ENCODE assay signal across 11 mouse cellular contexts in genomic region chr9:45877928-45878327, GRCm38 (mm10). TPM values are rescaled to one million over a fixed set of nuclear protein-coding genes. Genes with fewer than 3 reads are reported as not detected.
DNase-seq lines count a peak whose midpoint lies in the region; ATAC-seq and TF ChIP-seq lines count a peak whose summit lies in the region.
"Had no signal": no experiment of that assay in that cellular context is flagged by ENCODE, and none has a peak within 500 bp of the region (broad histone marks: within the 10 kb centered on the region; RNA-seq: fewer than 3 reads in every experiment).

No protein-coding gene starts in this region.

- WGBS in embryonic facial prominence, embryonic 11.5 days = 86% methylated on average over 2 of the region's 2 CpGs
- WGBS in embryonic facial prominence, embryonic 10.5 days = 86% methylated on average over 2 of the region's 2 CpGs
- 75% methylated on average over 2 of the region's 2 CpGs for WGBS in midbrain, postnatal 0 days
- WGBS in midbrain, embryonic 10.5 days = 84% methylated on average over 2 of the region's 2 CpGs
- 78% methylated on average over 2 of the region's 2 CpGs for WGBS in neural tube, embryonic 15.5 days

- H3K4me2 ChIP-seq in embryonic facial prominence, embryonic 11.5 days (ENCODE audit: low read depth, low read length) = no peak overlapping the region
- no peak overlapping the region for H3K4me2 ChIP-seq in midbrain, postnatal 0 days (ENCODE audit: low read depth, low read length, poor library complexity, severe bottlenecking)
- no peak overlapping the region for H3K4me2 ChIP-seq in neural tube, embryonic 15.5 days

- H3K4me1 ChIP-seq in embryonic facial prominence, embryonic 11.5 days (ENCODE audit: control insufficient read depth, insufficient read depth, low read length) = no peaks in the 10 kb centered on the region
- no peaks in the 10 kb centered on the region for H3K4me1 ChIP-seq in embryonic facial prominence, embryonic 10.5 days
- no peaks in the 10 kb centered on the region for H3K4me1 ChIP-seq in midbrain, postnatal 0 days (ENCODE audit: insufficient read depth, low read length)
- no peaks in the 10 kb centered on the region for H3K4me1 ChIP-seq in midbrain, embryonic 10.5 days
- H3K4me1 ChIP-seq in neural tube, embryonic 15.5 days = no peaks in the 10 kb centered on the region
- H3K4me1 ChIP-seq: megakaryocyte, embryonic 14.5 days had no signal

- peak; percentile 41 for DNase-seq in embryonic facial prominence, embryonic 11.5 days (ENCODE audit: low spot score)
- no peak for DNase-seq in embryonic facial prominence, embryonic 10.5 days (ENCODE audit: low spot score)
- peak; percentile 65 for DNase-seq in midbrain, postnatal 0 days (ENCODE audit: low spot score)
- no peak for DNase-seq in midbrain, embryonic 10.5 days (ENCODE audit: low spot score)
- peak; percentile 29 for DNase-seq in gastrocnemius, postnatal 10 days
- DNase-seq in naive thymus-derived CD4-positive, alpha-beta T cell, adult 2 months (ENCODE audit: low read depth) = peak; percentile 16
- no peak for DNase-seq in right cerebral cortex, postnatal 36 days (ENCODE audit: low spot score in 2 of 2)

- H3K9ac ChIP-seq in embryonic facial prominence, embryonic 11.5 days (replicated peaks; ENCODE audit: low read length) = no peak overlapping the region
- no peak overlapping the region for H3K9ac ChIP-seq in midbrain, postnatal 0 days (replicated peaks; ENCODE audit: low read length, poor library complexity, severe bottlenecking)
- H3K9ac ChIP-seq in neural tube, embryonic 15.5 days (replicated peaks) = no peak overlapping the region

- ATAC-seq in embryonic facial prominence, embryonic 11.5 days (replicated peaks; ENCODE audit: insufficient number of reproducible peaks, low FRiP score, low TSS enrichment, low read depth) = no peak
- no peak for ATAC-seq in midbrain, postnatal 0 days (ENCODE audit: low FRiP score)
- no peak for ATAC-seq in neural tube, embryonic 15.5 days (ENCODE audit: low FRiP score)
- ATAC-seq: CD4-positive, CD25-positive, alpha-beta regulatory T cell, adult 4 months had no signal

- H3K27ac ChIP-seq in embryonic facial prominence, embryonic 11.5 days (replicated peaks; ENCODE audit: low read depth, low read length) = no peak overlapping the region
- H3K27ac ChIP-seq in embryonic facial prominence, embryonic 10.5 days (replicated peaks) = no peak overlapping the region
- no peak overlapping the region for H3K27ac ChIP-seq in midbrain, postnatal 0 days (ENCODE audit: low read depth, low read length)
- no peak overlapping the region for H3K27ac ChIP-seq in midbrain, embryonic 10.5 days (replicated peaks)
- H3K27ac ChIP-seq in neural tube, embryonic 15.5 days (replicated peaks) = no peak overlapping the region

- no peak overlapping the region for H3K4me3 ChIP-seq in embryonic facial prominence, embryonic 11.5 days (ENCODE audit: low read depth, low read length)
- no peak overlapping the region for H3K4me3 ChIP-seq in embryonic facial prominence, embryonic 10.5 days
- no peak overlapping the region for H3K4me3 ChIP-seq in midbrain, postnatal 0 days (ENCODE audit: low read depth, low read length)
- no peak overlapping the region for H3K4me3 ChIP-seq in midbrain, embryonic 10.5 days
- H3K4me3 ChIP-seq in neural tube, embryonic 15.5 days (replicated peaks) = no peak overlapping the region
- H3K4me3 ChIP-seq: megakaryocyte, embryonic 14.5 days had no signal

- TF ChIP-seq CTCF in midbrain, postnatal 0 days (IDR thresholded peaks at IDR 0.05) = peak; percentile 34

- H3K36me3 ChIP-seq in embryonic facial prominence, embryonic 11.5 days (replicated peaks; ENCODE audit: control insufficient read depth, insufficient read depth, low read depth, low read length) = peaks cover 2% of the 10 kb centered on the region
- H3K36me3 ChIP-seq in embryonic facial prominence, embryonic 10.5 days (replicated peaks) = peaks cover 86% of the 10 kb centered on the region
- H3K36me3 ChIP-seq in midbrain, postnatal 0 days (ENCODE audit: insufficient read depth, low read length) = peaks cover 2% of the 10 kb centered on the region
- H3K36me3 ChIP-seq in midbrain, embryonic 10.5 days = peaks cover 94% of the 10 kb centered on the region
- peaks cover 69% of the 10 kb centered on the region for H3K36me3 ChIP-seq in neural tube, embryonic 15.5 days

- no peaks in the 10 kb centered on the region for H3K27me3 ChIP-seq in embryonic facial prominence, embryonic 11.5 days (ENCODE audit: control insufficient read depth, insufficient read depth, low read length)
- no peaks in the 10 kb centered on the region for H3K27me3 ChIP-seq in embryonic facial prominence, embryonic 10.5 days (replicated peaks; ENCODE audit: low read depth, poor library complexity, severe bottlenecking)
- H3K27me3 ChIP-seq in midbrain, postnatal 0 days (ENCODE audit: insufficient read depth, low read length) = no peaks in the 10 kb centered on the region
- no peaks in the 10 kb centered on the region for H3K27me3 ChIP-seq in midbrain, embryonic 10.5 days (ENCODE audit: low read depth, poor library complexity, severe bottlenecking)
- no peaks in the 10 kb centered on the region for H3K27me3 ChIP-seq in neural tube, embryonic 15.5 days (replicated peaks)
- H3K27me3 ChIP-seq: megakaryocyte, embryonic 14.5 days had no signal

- no peaks in the 10 kb centered on the region for H3K9me3 ChIP-seq in embryonic facial prominence, embryonic 11.5 days (replicated peaks; ENCODE audit: control insufficient read depth, low read length)
- H3K9me3 ChIP-seq in embryonic facial prominence, embryonic 10.5 days = no peaks in the 10 kb centered on the region
- H3K9me3 ChIP-seq in midbrain, postnatal 0 days (ENCODE audit: low read length) = no peaks in the 10 kb centered on the region
- no peaks in the 10 kb centered on the region for H3K9me3 ChIP-seq in midbrain, embryonic 10.5 days (replicated peaks)
- H3K9me3 ChIP-seq in neural tube, embryonic 15.5 days (replicated peaks) = no peaks in the 10 kb centered on the region
- H3K9me3 ChIP-seq: megakaryocyte, embryonic 14.5 days had no signal

RNA-seq across cellular contexts. Expression of gene Pcsk7, which starts 28.4 kb away (rescaled TPM):
- 9.6 and 13.2 TPM in 2 replicates for polyA plus RNA-seq in embryonic facial prominence, embryonic 11.5 days (2014; fragmentation: Nextera tagmentation; extraction: Ambion mirVana)
- polyA plus RNA-seq in embryonic facial prominence, embryonic 10.5 days (2016; fragmentation: Nextera tagmentation; extraction: Ambion mirVana) = 18.9 and 21.2 TPM in 2 replicates
- total RNA-seq in midbrain, postnatal 0 days (2014; rRNA removed) = 23.2 and 46.8 TPM in 2 replicates
- polyA plus RNA-seq in midbrain, postnatal 0 days (2015; fragmentation: Nextera tagmentation; extraction: Ambion mirVana) = 18.2 and 20.2 TPM in 2 replicates
- polyA plus RNA-seq in midbrain, embryonic 10.5 days (2016; fragmentation: Nextera tagmentation; extraction: Ambion mirVana) = 18.7 and 23.4 TPM in 2 replicates
- 10 to 100 TPM; 13.3 to 17.3 TPM for total RNA-seq in gastrocnemius, postnatal 10 days (2021)
- 25.0 and 25.8 TPM in 2 replicates for polyA plus RNA-seq in neural tube, embryonic 15.5 days (2015; fragmentation: Nextera tagmentation; extraction: Ambion mirVana)

RNA-seq across cellular contexts. Expression of gene Rnf214, which starts 28.8 kb away (rescaled TPM):
- 53.1 and 54.4 TPM in 2 replicates for polyA plus RNA-seq in embryonic facial prominence, embryonic 11.5 days (2014; fragmentation: Nextera tagmentation; extraction: Ambion mirVana)
- 61.5 and 66.8 TPM in 2 replicates for polyA plus RNA-seq in embryonic facial prominence, embryonic 10.5 days (2016; fragmentation: Nextera tagmentation; extraction: Ambion mirVana)
- 51.4 and 53.4 TPM in 2 replicates for total RNA-seq in midbrain, postnatal 0 days (2014; rRNA removed)
- polyA plus RNA-seq in midbrain, postnatal 0 days (2015; fragmentation: Nextera tagmentation; extraction: Ambion mirVana) = 70.5 and 84.6 TPM in 2 replicates
- 70.2 and 81.9 TPM in 2 replicates for polyA plus RNA-seq in midbrain, embryonic 10.5 days (2016; fragmentation: Nextera tagmentation; extraction: Ambion mirVana)
- total RNA-seq in gastrocnemius, postnatal 10 days (2021) = 10 to 100 TPM; 26.8 to 31.6 TPM
- 77.0 and 83.6 TPM in 2 replicates for polyA plus RNA-seq in neural tube, embryonic 15.5 days (2015; fragmentation: Nextera tagmentation; extraction: Ambion mirVana)

RNA-seq across cellular contexts. Expression of gene Bace1, which starts 39.5 kb away (rescaled TPM):
- polyA plus RNA-seq in embryonic facial prominence, embryonic 11.5 days (2014; fragmentation: Nextera tagmentation; extraction: Ambion mirVana) = 17.8 and 22.8 TPM in 2 replicates
- polyA plus RNA-seq in embryonic facial prominence, embryonic 10.5 days (2016; fragmentation: Nextera tagmentation; extraction: Ambion mirVana) = 22.4 and 22.6 TPM in 2 replicates
- 60.7 and 77.3 TPM in 2 replicates for total RNA-seq in midbrain, postnatal 0 days (2014; rRNA removed)
- 42.0 and 46.4 TPM in 2 replicates for polyA plus RNA-seq in midbrain, postnatal 0 days (2015; fragmentation: Nextera tagmentation; extraction: Ambion mirVana)
- polyA plus RNA-seq in midbrain, embryonic 10.5 days (2016; fragmentation: Nextera tagmentation; extraction: Ambion mirVana) = 20.7 and 29.0 TPM in 2 replicates
- 10 to 100 TPM; 41.8 to 43.4 TPM for total RNA-seq in gastrocnemius, postnatal 10 days (2021)
- 43.3 and 49.3 TPM in 2 replicates for polyA plus RNA-seq in neural tube, embryonic 15.5 days (2015; fragmentation: Nextera tagmentation; extraction: Ambion mirVana)

RNA-seq across cellular contexts. Expression of gene Cep164, which starts 49.4 kb away (rescaled TPM):
- 21.7 and 22.0 TPM in 2 replicates for polyA plus RNA-seq in embryonic facial prominence, embryonic 11.5 days (2014; fragmentation: Nextera tagmentation; extraction: Ambion mirVana)
- 22.8 and 24.4 TPM in 2 replicates for polyA plus RNA-seq in embryonic facial prominence, embryonic 10.5 days (2016; fragmentation: Nextera tagmentation; extraction: Ambion mirVana)
- total RNA-seq in midbrain, postnatal 0 days (2014; rRNA removed) = 17.1 and 21.3 TPM in 2 replicates
- 12.2 and 17.7 TPM in 2 replicates for polyA plus RNA-seq in midbrain, postnatal 0 days (2015; fragmentation: Nextera tagmentation; extraction: Ambion mirVana)
- polyA plus RNA-seq in midbrain, embryonic 10.5 days (2016; fragmentation: Nextera tagmentation; extraction: Ambion mirVana) = 17.0 and 17.4 TPM in 2 replicates
- 1 to 10 TPM; 3.3 to 7.2 TPM for total RNA-seq in gastrocnemius, postnatal 10 days (2021)
- 12.9 and 16.3 TPM in 2 replicates for polyA plus RNA-seq in neural tube, embryonic 15.5 days (2015; fragmentation: Nextera tagmentation; extraction: Ambion mirVana)

RNA-seq across cellular contexts. Expression of gene Tagln, which starts 57.9 kb away (rescaled TPM):
- polyA plus RNA-seq in embryonic facial prominence, embryonic 11.5 days (2014; fragmentation: Nextera tagmentation; extraction: Ambion mirVana) = 14.1 and 16.3 TPM in 2 replicates
- polyA plus RNA-seq in embryonic facial prominence, embryonic 10.5 days (2016; fragmentation: Nextera tagmentation; extraction: Ambion mirVana) = 12.4 and 15.1 TPM in 2 replicates
- 5.2 and 5.3 TPM in 2 replicates for total RNA-seq in midbrain, postnatal 0 days (2014; rRNA removed)
- 4.2 and 5.2 TPM in 2 replicates for polyA plus RNA-seq in midbrain, postnatal 0 days (2015; fragmentation: Nextera tagmentation; extraction: Ambion mirVana)
- polyA plus RNA-seq in midbrain, embryonic 10.5 days (2016; fragmentation: Nextera tagmentation; extraction: Ambion mirVana) = 25.5 and 28.8 TPM in 2 replicates
- 10 to 100 TPM; 53.6 to 64.6 TPM for total RNA-seq in gastrocnemius, postnatal 10 days (2021)
- 8.5 and 44.8 TPM in 2 replicates for polyA plus RNA-seq in neural tube, embryonic 15.5 days (2015; fragmentation: Nextera tagmentation; extraction: Ambion mirVana)
- total RNA-seq: hematopoietic stem cell, adult 5-6 weeks had no signal

Comparison
In these comparisons a context has a peak if more than half of its experiments do, and no peak if none do; other contexts are left out.
1. DNase-seq: peak in embryonic facial prominence, embryonic 11.5 days (single experiment), midbrain, postnatal 0 days (single experiment), gastrocnemius, postnatal 10 days (single experiment) and naive thymus-derived CD4-positive, alpha-beta T cell, adult 2 months (single experiment); none in embryonic facial prominence, embryonic 10.5 days (single experiment), midbrain, embryonic 10.5 days (single experiment) and right cerebral cortex, postnatal 36 days (0 of 2).